Mouse (Mus musculus): ENCODE data around the gene Mettl2. TPM values are rescaled to one million over a fixed set of nuclear protein-coding genes. Genes with fewer than 3 reads are reported as not detected.
"Not testable (repeated sequence)": the region's sequence is repeated elsewhere in the genome, so short reads cannot be mapped to it uniquely, and the experiment has no call there.

Gene Mettl2
- total RNA-seq (2012; rRNA removed) = 44.2 and 57.6 TPM in 2 replicates

GRCm38 (mm10) chr11:105125735-105126519 lies at the start of gene Mettl2:
Gene Mettl2, plus strand, starts transcription at chr11:105126425.
- Histone ChIP-seq H3K27ac (ENCODE audit: insufficient read depth, low read depth, low read length, poor library complexity, severe bottlenecking) (peak within 1 kb of the TSS; percentile 72), H3K4me3 (ENCODE audit: insufficient read depth in 1 of 2, low read depth in 1 of 2, low read length in 2 of 2, poor library complexity in 1 of 2, severe bottlenecking in 1 of 2) (peak within 1 kb of the TSS; percentile 92 to 99), H3K9ac (ENCODE audit: insufficient read depth, low read depth, low read length, poor library complexity, severe bottlenecking) (peak within 1 kb of the TSS; percentile 94), H3K4me1 (ENCODE audit: control insufficient read depth in 2 of 2, insufficient read depth in 2 of 2, low read length in 2 of 2, poor library complexity in 1 of 2) (peaks cover 0 to 4% of the 10 kb centered on the region in 2 experiments; a peak in 1 of 4 replicates), H3K36me3 (ENCODE audit: control insufficient read depth, insufficient read depth, low read length, poor library complexity, severe bottlenecking) (peaks cover 13% of the 10 kb centered on the region; the same call in 1 of the 2 replicates), H3K9me3 (ENCODE audit: control insufficient read depth, insufficient read depth, low read depth, low read length) (no peaks in the 10 kb centered on the region)
- TF ChIP-seq HCFC1 (IDR thresholded peaks at IDR 0.05; ENCODE audit: borderline replicate concordance, insufficient read depth, low read length) (0 out of 2 replicates have a peak, but pooled peaks have one; percentile 77), MAFK (IDR thresholded peaks at IDR 0.05; ENCODE audit: insufficient read depth, low read depth, low read length) (no peak), CHD2 (IDR thresholded peaks at IDR 0.05; ENCODE audit: low read depth, low read length) (no peak), ZC3H11A (IDR thresholded peaks at IDR 0.05; ENCODE audit: borderline replicate concordance, low read depth, low read length) (peak; percentile 77)
- peak; percentile 86 for DNase-seq (ENCODE audit: low read depth, low spot score)
- in situ Hi-C loops (cut with MboI; ENCODE audit: low sequenced_read_pairs in 2 of 2, unreplicated experiment in 2 of 2) = no loop called here

DNA sequence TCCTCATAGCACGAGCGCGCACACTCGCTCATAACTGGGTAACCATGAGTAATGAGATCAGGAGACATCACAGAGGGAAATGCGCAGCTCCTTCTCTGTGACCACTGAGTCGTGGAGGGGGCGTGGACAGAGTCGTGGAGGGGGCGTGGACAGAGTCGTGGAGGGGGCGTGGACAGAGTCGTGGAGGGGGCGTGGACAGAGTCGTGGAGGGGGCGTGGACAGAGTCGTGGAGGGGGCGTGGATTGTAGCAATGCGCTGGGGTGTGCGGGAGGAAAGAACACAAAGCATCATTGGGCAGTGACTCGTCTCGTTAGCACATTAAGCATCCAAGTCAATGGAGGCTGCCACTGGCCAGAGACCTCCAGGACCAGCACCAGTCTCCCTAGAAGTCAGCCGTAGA lies 13.8 kb upstream of the Mettl2 start:
- DNase-seq (ENCODE audit: low read depth, low spot score); in situ Hi-C loops (cut with MboI; ENCODE audit: low sequenced_read_pairs in 2 of 2, unreplicated experiment in 2 of 2); H3K9ac ChIP-seq (ENCODE audit: insufficient read depth, low read depth, low read length, poor library complexity, severe bottlenecking); H3K4me1 ChIP-seq (ENCODE audit: control insufficient read depth in 2 of 2, insufficient read depth in 2 of 2, low read length in 2 of 2, poor library complexity in 1 of 2); H3K36me3 ChIP-seq (ENCODE audit: control insufficient read depth, insufficient read depth, low read length, poor library complexity, severe bottlenecking); H3K9me3 ChIP-seq (ENCODE audit: control insufficient read depth, insufficient read depth, low read depth, low read length); H3K27ac ChIP-seq (ENCODE audit: insufficient read depth, low read depth, low read length, poor library complexity, severe bottlenecking): not testable (repeated sequence)
- H3K4me3 ChIP-seq (ENCODE audit: insufficient read depth in 1 of 2, low read depth in 1 of 2, low read length in 2 of 2, poor library complexity in 1 of 2, severe bottlenecking in 1 of 2) = peak overlapping the region in 1 of 2 experiments; percentile 39; a peak in 1 of 4 replicates

- Histone ChIP-seq H3K9ac (ENCODE audit: insufficient read depth, low read depth, low read length, poor library complexity, severe bottlenecking) (no peak overlapping the region), H3K9me3 (ENCODE audit: control insufficient read depth, insufficient read depth, low read depth, low read length) (no peaks in the 10 kb centered on the region), H3K36me3 (ENCODE audit: control insufficient read depth, insufficient read depth, low read length, poor library complexity, severe bottlenecking) (no peaks in the 10 kb centered on the region), H3K4me1 (ENCODE audit: control insufficient read depth in 2 of 2, insufficient read depth in 2 of 2, low read length in 2 of 2, poor library complexity in 1 of 2) (peaks cover 0 to 2% of the 10 kb centered on the region in 2 experiments; a peak in 1 of 4 replicates), H3K4me3 (ENCODE audit: insufficient read depth in 1 of 2, low read depth in 1 of 2, low read length in 2 of 2, poor library complexity in 1 of 2, severe bottlenecking in 1 of 2) (no peak overlapping the region), H3K27ac (ENCODE audit: insufficient read depth, low read depth, low read length, poor library complexity, severe bottlenecking) (no peak overlapping the region)
- TF ChIP-seq HCFC1 (IDR thresholded peaks at IDR 0.05; ENCODE audit: borderline replicate concordance, insufficient read depth, low read length) (no peak), ZC3H11A (IDR thresholded peaks at IDR 0.05; ENCODE audit: borderline replicate concordance, low read depth, low read length) (no peak), ZNF384 (IDR thresholded peaks at IDR 0.05; ENCODE audit: low read depth, low read length) (no peak), CHD2 (IDR thresholded peaks at IDR 0.05; ENCODE audit: low read depth, low read length) (no peak), MAFK (IDR thresholded peaks at IDR 0.05; ENCODE audit: insufficient read depth, low read depth, low read length) (no peak)
- no peak for DNase-seq (ENCODE audit: low read depth, low spot score)
- in situ Hi-C loops (cut with MboI; ENCODE audit: low sequenced_read_pairs in 2 of 2, unreplicated experiment in 2 of 2) = no loop called here
Observed at GRCm38 (mm10) chr11:105117814-105118213, 8.4 kb upstream of the Mettl2 start.

DNA sequence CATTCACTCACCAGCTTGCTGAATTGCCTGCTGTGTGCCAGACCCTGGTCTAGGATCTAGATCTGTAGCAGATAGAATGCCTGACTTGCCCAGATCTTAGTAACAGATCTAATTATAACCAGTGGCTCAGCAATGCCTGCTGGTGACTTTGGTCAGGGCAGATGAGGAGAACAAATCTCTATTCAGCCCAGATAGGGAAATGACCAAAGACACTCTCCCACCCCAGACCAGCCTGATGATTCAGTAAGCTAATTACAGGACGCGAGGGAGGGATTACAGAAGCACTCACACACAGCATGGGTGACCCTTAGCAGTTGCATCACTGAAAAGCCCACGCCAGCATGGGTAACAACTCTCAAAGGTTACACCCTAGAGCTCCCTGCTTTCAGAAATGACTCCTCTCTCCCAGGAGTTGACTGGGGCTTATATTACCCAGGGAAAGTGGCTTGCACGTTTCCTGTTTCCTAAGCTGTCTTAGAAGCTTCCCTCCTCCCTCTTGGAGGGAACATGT lies 5.6 kb upstream of the Mettl2 start:
- Histone ChIP-seq H3K27ac (ENCODE audit: insufficient read depth, low read depth, low read length, poor library complexity, severe bottlenecking) (no peak overlapping the region), H3K36me3 (ENCODE audit: control insufficient read depth, insufficient read depth, low read length, poor library complexity, severe bottlenecking) (no peaks in the 10 kb centered on the region), H3K9me3 (ENCODE audit: control insufficient read depth, insufficient read depth, low read depth, low read length) (no peaks in the 10 kb centered on the region), H3K9ac (ENCODE audit: insufficient read depth, low read depth, low read length, poor library complexity, severe bottlenecking) (no peak overlapping the region), H3K4me3 (ENCODE audit: insufficient read depth in 1 of 2, low read depth in 1 of 2, low read length in 2 of 2, poor library complexity in 1 of 2, severe bottlenecking in 1 of 2) (no peak overlapping the region), H3K4me1 (ENCODE audit: control insufficient read depth in 2 of 2, insufficient read depth in 2 of 2, low read length in 2 of 2, poor library complexity in 1 of 2) (no peaks in the 10 kb centered on the region; a peak in 1 of 4 replicates)
- in situ Hi-C loops (cut with MboI; ENCODE audit: low sequenced_read_pairs in 2 of 2, unreplicated experiment in 2 of 2) = no loop called here
- no peak for TF ChIP-seq HCFC1 (IDR thresholded peaks at IDR 0.05; ENCODE audit: borderline replicate concordance, insufficient read depth, low read length)
- no peak for TF ChIP-seq CHD2 (IDR thresholded peaks at IDR 0.05; ENCODE audit: low read depth, low read length)
- no peak for TF ChIP-seq MAFK (IDR thresholded peaks at IDR 0.05; ENCODE audit: insufficient read depth, low read depth, low read length)
- TF ChIP-seq ZNF384 (IDR thresholded peaks at IDR 0.05; ENCODE audit: low read depth, low read length) = no peak
- TF ChIP-seq ZC3H11A (IDR thresholded peaks at IDR 0.05; ENCODE audit: borderline replicate concordance, low read depth, low read length) = no peak
- no peak for DNase-seq (ENCODE audit: low read depth, low spot score)

GRCm38 (mm10) chr11:105121792-105122191 lies 4.4 kb upstream of the Mettl2 start:
- H3K4me1 ChIP-seq (ENCODE audit: control insufficient read depth in 2 of 2, insufficient read depth in 2 of 2, low read length in 2 of 2, poor library complexity in 1 of 2); H3K27ac ChIP-seq (ENCODE audit: insufficient read depth, low read depth, low read length, poor library complexity, severe bottlenecking); DNase-seq (ENCODE audit: low read depth, low spot score); H3K4me3 ChIP-seq (ENCODE audit: insufficient read depth in 1 of 2, low read depth in 1 of 2, low read length in 2 of 2, poor library complexity in 1 of 2, severe bottlenecking in 1 of 2); in situ Hi-C loops (cut with MboI; ENCODE audit: low sequenced_read_pairs in 2 of 2, unreplicated experiment in 2 of 2); H3K36me3 ChIP-seq (ENCODE audit: control insufficient read depth, insufficient read depth, low read length, poor library complexity, severe bottlenecking); H3K9me3 ChIP-seq (ENCODE audit: control insufficient read depth, insufficient read depth, low read depth, low read length); H3K9ac ChIP-seq (ENCODE audit: insufficient read depth, low read depth, low read length, poor library complexity, severe bottlenecking): not testable (repeated sequence)

Measured in ES-E14 (cell line).